Mouse (Mus musculus): ENCODE data around the gene Bak1. TPM values are rescaled to one million over a fixed set of nuclear protein-coding genes. Genes with fewer than 3 reads are reported as not detected.

The Bak1 gene
- polyA plus RNA-seq, 1 experiment from 2014 or later: 8.2 TPM

DNA sequence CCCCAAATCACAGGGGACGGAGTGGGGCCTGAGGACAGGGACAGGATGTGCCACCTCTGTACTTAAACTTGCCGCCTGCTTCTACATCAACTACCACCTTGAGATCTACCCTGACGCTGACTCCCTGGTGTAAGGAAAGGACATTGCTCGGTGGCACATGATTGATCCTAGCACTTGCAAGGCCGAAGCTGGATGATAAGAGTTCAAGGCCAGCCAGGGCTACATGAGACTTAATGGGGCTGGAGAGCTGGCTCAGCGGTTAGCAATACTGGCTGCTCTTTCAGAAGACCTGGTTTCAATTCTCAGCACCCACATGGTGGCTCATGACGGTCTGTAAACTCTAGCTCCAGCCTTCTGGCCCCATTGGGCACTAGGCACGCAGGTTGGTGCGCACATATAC is 7.1 kb downstream of the Bak1 start:
- H3K4me3 ChIP-seq (ENCODE audit: low read depth, low read length): no peak overlapping the region
- no peaks in the 10 kb centered on the region for H3K27me3 ChIP-seq (ENCODE audit: control insufficient read depth, insufficient read depth, low read length)
- no peaks in the 10 kb centered on the region for H3K9me3 ChIP-seq (ENCODE audit: control insufficient read depth, low read length)
- no peak overlapping the region for H3K4me2 ChIP-seq (ENCODE audit: low read depth)
- H3K4me1 ChIP-seq (ENCODE audit: control insufficient read depth, insufficient read depth, low read length): peaks cover 5% of the 10 kb centered on the region; the same call in 1 of the 2 replicates
- H3K36me3 ChIP-seq (ENCODE audit: control insufficient read depth, insufficient read depth, low read length): peaks cover 3% of the 10 kb centered on the region; the same call in 1 of the 2 replicates
- ATAC-seq (ENCODE audit: insufficient read depth, low FRiP score, low TSS enrichment) (no peak), DNase-seq (ENCODE audit: low spot score) (no peak)
- no peak overlapping the region for H3K27ac ChIP-seq (ENCODE audit: low read depth, low read length)
- H3K9ac ChIP-seq (ENCODE audit: low read length): no peak overlapping the region
- WGBS: 95% methylated on average over 9 of the region's 9 CpGs

DNA sequence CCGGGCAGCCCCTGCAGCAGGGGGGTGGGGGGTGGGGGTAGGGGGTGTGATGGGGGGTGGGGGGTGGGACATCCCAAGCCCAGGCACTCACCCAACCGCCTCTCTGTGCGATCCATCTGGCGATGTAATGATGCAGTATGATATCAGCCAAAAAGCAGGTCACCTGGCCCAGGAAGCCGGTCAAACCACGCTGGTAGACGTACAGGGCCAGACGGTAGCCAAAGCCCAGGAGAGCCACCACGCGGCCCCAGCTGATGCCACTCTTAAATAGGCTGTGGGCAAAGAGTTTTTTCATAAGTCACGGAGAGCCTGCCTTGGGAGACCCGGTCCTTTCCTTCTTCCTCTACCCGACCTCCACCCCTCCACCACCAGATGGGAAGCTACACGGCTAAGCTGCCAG is 7.7 kb downstream of the Bak1 start:
- Histone ChIP-seq H3K9ac (ENCODE audit: low read length) (no peak overlapping the region), H3K4me3 (ENCODE audit: low read depth, low read length) (no peak overlapping the region), H3K9me3 (ENCODE audit: control insufficient read depth, low read length) (no peaks in the 10 kb centered on the region), H3K4me1 (ENCODE audit: control insufficient read depth, insufficient read depth, low read length) (peaks cover 5% of the 10 kb centered on the region; the same call in 1 of the 2 replicates), H3K36me3 (ENCODE audit: control insufficient read depth, insufficient read depth, low read length) (peaks cover 3% of the 10 kb centered on the region; the same call in 1 of the 2 replicates), H3K27ac (ENCODE audit: low read depth, low read length) (no peak overlapping the region), H3K4me2 (ENCODE audit: low read depth) (no peak overlapping the region), H3K27me3 (ENCODE audit: control insufficient read depth, insufficient read depth, low read length) (no peaks in the 10 kb centered on the region)
- ATAC-seq (ENCODE audit: insufficient read depth, low FRiP score, low TSS enrichment): no peak
- WGBS: 93% methylated on average over 14 of the region's 14 CpGs
- DNase-seq (ENCODE audit: low spot score): no peak

DNA sequence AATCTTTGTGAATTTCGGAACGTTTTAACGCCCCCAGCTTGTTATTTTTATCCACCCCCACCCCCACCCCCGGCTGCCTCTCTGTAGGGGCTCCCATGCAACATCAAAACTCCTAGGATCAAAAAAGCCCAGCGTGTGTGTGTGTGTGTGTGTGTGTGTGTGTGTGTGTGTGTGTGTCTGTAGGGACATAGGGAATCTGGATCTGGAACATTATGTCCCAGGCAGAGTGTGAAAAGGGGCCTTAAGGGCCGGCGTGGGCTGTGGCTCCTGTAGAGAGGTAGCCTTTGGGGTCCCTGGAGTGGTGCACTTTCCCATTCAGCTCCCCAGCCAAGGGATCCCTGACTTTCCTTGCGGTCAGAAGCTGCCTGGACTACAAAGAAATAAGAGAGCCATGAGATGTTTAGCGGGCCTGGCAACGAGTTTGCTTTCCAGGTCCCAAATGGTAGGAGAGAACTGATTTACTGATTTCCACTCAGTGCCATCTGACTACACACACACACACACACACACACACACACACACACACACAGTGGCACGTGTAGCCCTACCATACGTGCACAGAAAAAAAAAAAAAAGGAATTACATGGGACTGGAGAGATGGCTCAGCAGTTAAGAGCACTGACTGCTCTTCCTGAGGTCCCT is 10.1 kb downstream of the Bak1 start:
- Histone ChIP-seq H3K4me3 (ENCODE audit: low read depth, low read length) (no peak overlapping the region; the same call in 1 of the 2 replicates), H3K27ac (ENCODE audit: low read depth, low read length) (no peak overlapping the region), H3K36me3 (ENCODE audit: control insufficient read depth, insufficient read depth, low read length) (peaks cover 3% of the 10 kb centered on the region; the same call in 1 of the 2 replicates), H3K27me3 (ENCODE audit: control insufficient read depth, insufficient read depth, low read length) (no peaks in the 10 kb centered on the region), H3K4me2 (ENCODE audit: low read depth) (peak overlapping the region; percentile 68), H3K4me1 (ENCODE audit: control insufficient read depth, insufficient read depth, low read length) (peaks cover 5% of the 10 kb centered on the region; the same call in 1 of the 2 replicates), H3K9ac (ENCODE audit: low read length) (peak overlapping the region; percentile 50), H3K9me3 (ENCODE audit: control insufficient read depth, low read length) (no peaks in the 10 kb centered on the region)
- WGBS: 34% methylated on average over 12 of the region's 12 CpGs
- no peak for ATAC-seq (ENCODE audit: insufficient read depth, low FRiP score, low TSS enrichment)
- DNase-seq (ENCODE audit: low spot score): no peak

DNA sequence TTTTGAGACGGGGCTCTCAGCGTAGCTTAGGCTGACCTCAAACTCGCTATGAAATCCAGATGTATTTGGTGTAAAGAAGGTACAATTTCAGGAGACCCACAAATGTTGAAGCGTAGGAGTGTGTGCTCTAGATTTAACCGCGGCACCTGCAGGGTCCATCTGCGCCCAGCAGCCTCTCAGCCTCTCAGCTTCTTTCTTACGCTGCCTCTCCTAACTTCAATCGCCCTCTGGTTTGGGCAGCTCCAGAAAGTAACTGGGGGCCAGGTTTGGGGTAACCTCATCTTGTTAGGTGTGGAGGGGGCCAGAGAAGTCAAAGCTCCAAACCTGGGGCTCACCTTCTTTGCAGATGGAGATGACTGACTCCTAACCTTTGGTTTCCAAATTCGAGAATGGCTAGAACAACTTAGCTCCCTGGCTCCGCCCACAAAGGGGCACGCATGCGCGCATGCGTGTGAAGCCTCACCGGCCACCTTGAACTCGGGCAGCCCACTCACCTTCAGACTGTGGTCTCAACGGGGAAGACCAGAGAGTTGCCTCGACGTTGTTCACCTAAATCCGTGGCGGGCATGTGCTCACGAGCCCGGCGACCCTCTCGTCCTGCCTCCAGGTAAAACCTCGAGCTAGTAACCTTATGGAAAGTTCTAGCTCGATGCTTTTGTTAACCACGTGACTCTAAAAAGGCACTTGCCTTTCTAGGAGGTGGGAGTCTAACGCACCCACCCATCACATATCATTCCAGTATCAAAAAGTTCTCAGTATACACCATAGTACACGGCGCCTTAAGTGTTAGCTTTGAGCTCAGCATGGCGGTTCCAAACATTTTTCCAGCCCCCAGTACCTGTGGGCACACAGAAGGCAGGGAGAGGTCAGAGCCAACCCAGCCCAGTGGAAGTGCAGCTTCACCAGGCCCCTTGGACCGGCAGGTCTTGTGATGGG is 11.0 kb downstream of the Bak1 start:
- WGBS: 8% methylated on average over 34 of the region's 34 CpGs
- Histone ChIP-seq H3K4me2 (ENCODE audit: low read depth) (peak overlapping the region; percentile 68), H3K36me3 (ENCODE audit: control insufficient read depth, insufficient read depth, low read length) (peaks cover 3% of the 10 kb centered on the region; the same call in 1 of the 2 replicates), H3K9me3 (ENCODE audit: control insufficient read depth, low read length) (no peaks in the 10 kb centered on the region), H3K4me1 (ENCODE audit: control insufficient read depth, insufficient read depth, low read length) (peaks cover 5% of the 10 kb centered on the region; the same call in 1 of the 2 replicates), H3K4me3 (ENCODE audit: low read depth, low read length) (peak overlapping the region; percentile 42), H3K27me3 (ENCODE audit: control insufficient read depth, insufficient read depth, low read length) (no peaks in the 10 kb centered on the region), H3K9ac (ENCODE audit: low read length) (peak overlapping the region; percentile 50), H3K27ac (ENCODE audit: low read depth, low read length) (no peak overlapping the region)
- ATAC-seq (ENCODE audit: insufficient read depth, low FRiP score, low TSS enrichment) (0 out of 2 replicates have a peak, but pooled peaks have one; percentile 35), DNase-seq (ENCODE audit: low spot score) (peak; percentile 92)

DNA sequence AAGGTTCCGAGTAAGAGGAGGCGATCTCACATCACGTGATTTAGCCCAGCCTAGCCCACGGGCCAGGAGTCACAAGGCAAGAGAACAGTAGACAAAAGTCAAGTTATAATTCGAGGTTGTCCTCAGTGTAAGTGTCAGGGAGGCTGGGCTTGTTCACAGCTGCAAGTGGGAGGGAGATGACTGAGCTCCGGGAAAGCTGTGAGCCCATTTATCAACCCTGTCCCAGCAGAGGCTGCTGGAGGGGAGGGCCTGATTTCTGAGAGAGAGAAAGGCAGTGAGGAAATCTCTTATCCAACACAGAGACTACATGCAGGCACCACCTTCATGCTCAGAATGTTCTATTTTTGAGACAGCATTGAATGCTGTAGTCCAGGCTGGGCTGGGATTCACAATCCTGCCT is 15.9 kb downstream of the Bak1 start:
- H3K36me3 ChIP-seq (ENCODE audit: control insufficient read depth, insufficient read depth, low read length): no peaks in the 10 kb centered on the region
- H3K27ac ChIP-seq (ENCODE audit: low read depth, low read length): 0 out of 2 replicates have a peak overlapping the region, but pooled peaks have one; percentile 29
- peaks cover under 1% of the 10 kb centered on the region; the same call in 1 of the 2 replicates for H3K4me1 ChIP-seq (ENCODE audit: control insufficient read depth, insufficient read depth, low read length)
- H3K27me3 ChIP-seq (ENCODE audit: control insufficient read depth, insufficient read depth, low read length): no peaks in the 10 kb centered on the region
- DNase-seq (ENCODE audit: low spot score) (peak; percentile 43), ATAC-seq (ENCODE audit: insufficient read depth, low FRiP score, low TSS enrichment) (no peak)
- H3K9ac ChIP-seq (ENCODE audit: low read length): peak overlapping the region; percentile 14; the same call in 1 of the 2 replicates
- H3K4me3 ChIP-seq (ENCODE audit: low read depth, low read length): no peak overlapping the region
- H3K9me3 ChIP-seq (ENCODE audit: control insufficient read depth, low read length): no peaks in the 10 kb centered on the region
- H3K4me2 ChIP-seq (ENCODE audit: low read depth): no peak overlapping the region; the same call in 1 of the 2 replicates
- WGBS: 22% methylated on average over 6 of the region's 6 CpGs

DNA sequence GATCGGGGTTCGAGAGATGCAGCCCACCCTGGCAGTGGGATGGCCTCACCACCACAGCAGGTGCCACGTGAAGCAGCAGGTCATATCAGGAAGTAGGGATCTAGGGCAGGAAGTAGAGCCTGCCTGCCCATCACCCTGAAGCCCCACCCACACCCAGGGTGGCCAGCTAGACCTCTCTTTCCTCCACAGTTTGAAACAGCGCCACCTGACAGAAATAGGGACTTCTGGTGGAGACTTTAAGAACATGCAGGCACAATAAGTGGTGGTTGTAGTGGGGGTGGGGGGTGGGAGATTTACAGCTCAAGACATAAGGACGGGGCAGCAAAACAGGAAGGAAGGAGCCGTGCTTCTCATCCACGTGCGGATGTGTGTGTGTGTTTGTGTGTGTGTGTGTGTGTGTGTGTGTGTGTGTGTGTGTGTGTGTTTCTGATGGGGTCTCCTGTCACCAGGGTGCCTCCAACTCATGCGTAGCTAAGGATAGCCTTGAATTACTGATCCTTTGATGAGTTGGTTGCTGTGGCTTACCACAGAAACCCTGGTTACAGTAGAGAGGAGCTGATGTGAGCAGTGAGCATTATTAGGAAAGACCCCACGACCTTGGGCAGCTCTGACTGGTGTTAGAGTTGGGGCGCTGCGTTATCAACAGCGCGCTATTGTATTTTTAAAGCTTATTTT is 16.7 kb downstream of the Bak1 start:
- Histone ChIP-seq H3K4me2 (ENCODE audit: low read depth) (no peak overlapping the region; the same call in 1 of the 2 replicates), H3K9ac (ENCODE audit: low read length) (no peak overlapping the region), H3K27ac (ENCODE audit: low read depth, low read length) (0 out of 2 replicates have a peak overlapping the region, but pooled peaks have one; percentile 29), H3K27me3 (ENCODE audit: control insufficient read depth, insufficient read depth, low read length) (no peaks in the 10 kb centered on the region), H3K4me3 (ENCODE audit: low read depth, low read length) (no peak overlapping the region), H3K36me3 (ENCODE audit: control insufficient read depth, insufficient read depth, low read length) (no peaks in the 10 kb centered on the region), H3K4me1 (ENCODE audit: control insufficient read depth, insufficient read depth, low read length) (no peaks in the 10 kb centered on the region), H3K9me3 (ENCODE audit: control insufficient read depth, low read length) (no peaks in the 10 kb centered on the region)
- DNase-seq (ENCODE audit: low spot score) (no peak), ATAC-seq (ENCODE audit: insufficient read depth, low FRiP score, low TSS enrichment) (no peak)
- 63% methylated on average over 14 of the region's 14 CpGs for WGBS

DNA sequence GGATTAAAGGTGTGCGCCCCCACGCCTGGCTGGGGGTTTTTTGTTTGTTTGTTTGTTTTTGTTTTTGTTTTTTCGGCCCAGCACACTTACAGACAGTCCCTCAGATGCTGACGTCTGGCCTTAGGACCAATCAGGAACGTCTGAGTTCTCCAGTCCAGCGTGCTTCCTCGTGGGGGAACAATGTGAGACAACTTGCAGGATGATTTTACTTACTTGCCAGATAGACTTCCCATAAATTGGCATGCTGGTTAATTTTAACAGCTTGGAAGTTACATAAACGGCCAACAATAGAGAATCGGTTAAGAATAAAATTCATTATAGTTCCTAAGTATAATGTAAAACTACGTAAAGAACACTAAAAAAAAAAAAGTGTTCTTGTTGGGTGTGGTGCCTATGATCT is 17.6 kb downstream of the Bak1 start:
- Histone ChIP-seq H3K27me3 (ENCODE audit: control insufficient read depth, insufficient read depth, low read length) (no peaks in the 10 kb centered on the region), H3K4me1 (ENCODE audit: control insufficient read depth, insufficient read depth, low read length) (no peaks in the 10 kb centered on the region), H3K9ac (ENCODE audit: low read length) (no peak overlapping the region), H3K36me3 (ENCODE audit: control insufficient read depth, insufficient read depth, low read length) (no peaks in the 10 kb centered on the region), H3K4me3 (ENCODE audit: low read depth, low read length) (no peak overlapping the region), H3K27ac (ENCODE audit: low read depth, low read length) (no peak overlapping the region), H3K4me2 (ENCODE audit: low read depth) (no peak overlapping the region), H3K9me3 (ENCODE audit: control insufficient read depth, low read length) (no peaks in the 10 kb centered on the region)
- 92% methylated on average over 10 of the region's 10 CpGs for WGBS
- no peak for ATAC-seq (ENCODE audit: insufficient read depth, low FRiP score, low TSS enrichment)
- no peak for DNase-seq (ENCODE audit: low spot score)

DNA sequence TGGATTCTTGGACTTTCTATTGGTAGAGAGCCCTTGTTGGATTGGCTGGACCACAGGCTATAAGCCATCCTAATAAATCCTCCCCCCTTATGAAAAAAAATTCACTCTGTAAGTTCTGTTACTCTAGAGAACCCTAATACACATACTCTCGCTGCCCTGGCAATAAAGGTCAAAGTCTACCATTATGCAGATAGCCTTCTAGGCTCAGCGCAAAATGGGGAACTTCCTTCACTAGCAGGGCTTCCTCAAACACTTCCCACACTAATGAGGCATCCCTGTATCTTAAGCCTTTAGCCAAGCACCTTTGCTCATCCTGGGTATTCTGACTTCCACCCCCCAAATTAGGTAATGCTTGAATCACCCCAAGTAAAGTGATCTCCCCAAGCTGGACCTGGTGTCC is 20.5 kb downstream of the Bak1 start:
- no peak for ATAC-seq (ENCODE audit: insufficient read depth, low FRiP score, low TSS enrichment)
- Histone ChIP-seq H3K36me3 (ENCODE audit: control insufficient read depth, insufficient read depth, low read length) (no peaks in the 10 kb centered on the region), H3K4me1 (ENCODE audit: control insufficient read depth, insufficient read depth, low read length) (no peaks in the 10 kb centered on the region), H3K4me3 (ENCODE audit: low read depth, low read length) (no peak overlapping the region), H3K9ac (ENCODE audit: low read length) (no peak overlapping the region), H3K4me2 (ENCODE audit: low read depth) (no peak overlapping the region), H3K9me3 (ENCODE audit: control insufficient read depth, low read length) (no peaks in the 10 kb centered on the region), H3K27ac (ENCODE audit: low read depth, low read length) (no peak overlapping the region), H3K27me3 (ENCODE audit: control insufficient read depth, insufficient read depth, low read length) (no peaks in the 10 kb centered on the region)
- 91% methylated on average over 2 of the region's 2 CpGs for WGBS
- DNase-seq (ENCODE audit: low spot score): no peak
